Mouse (Mus musculus) adrenal gland, postnatal 10 days (tissue): ENCODE measurements around the gene Washc1. TPM values are rescaled to one million over a fixed set of nuclear protein-coding genes. Genes with fewer than 3 reads are reported as not detected.
"Not testable (repeated sequence)": the region's sequence is repeated elsewhere in the genome, so short reads cannot be mapped to it uniquely, and the experiment has no call there.

Source experiments
- DNase-seq: peaks from one replicate; pipeline ENCODE4 v3.0.0; 2021; ENCODE audit warnings: mixed read lengths
- long read RNA-seq, 2 experiments: library from polyadenylated mRNA; stranded (forward); transcript quantifications; one replicate each; pipeline ENCODE4 v2.0.0; 2021
- total RNA-seq, 2 experiments: library from RNA; stranded (reverse); gene quantifications; 2 replicates each; pipeline ENCODE4 v1.2.3; 2021

Gene Washc1
- 10 to 100 TPM; 28.5 to 35.5 TPM for total RNA-seq
- long read RNA-seq, experiment 1, transcript Washc1-201 (11 exons, 2,905 nt), result major isoform, 8 of 19 reads
- long read RNA-seq, experiment 1, partial matches to known transcripts, result 7 of 19 reads
- long read RNA-seq, experiment 1, other reads (novel, unspliced or antisense), result 1 of 19 reads
- long read RNA-seq, experiment 2, transcript Washc1-201 (11 exons, 2,905 nt), result major isoform, 5 of 14 reads
- long read RNA-seq, experiment 2, partial matches to known transcripts, result 3 of 14 reads
- long read RNA-seq, experiment 2, other reads (novel, unspliced or antisense), result 2 of 14 reads

DNA sequence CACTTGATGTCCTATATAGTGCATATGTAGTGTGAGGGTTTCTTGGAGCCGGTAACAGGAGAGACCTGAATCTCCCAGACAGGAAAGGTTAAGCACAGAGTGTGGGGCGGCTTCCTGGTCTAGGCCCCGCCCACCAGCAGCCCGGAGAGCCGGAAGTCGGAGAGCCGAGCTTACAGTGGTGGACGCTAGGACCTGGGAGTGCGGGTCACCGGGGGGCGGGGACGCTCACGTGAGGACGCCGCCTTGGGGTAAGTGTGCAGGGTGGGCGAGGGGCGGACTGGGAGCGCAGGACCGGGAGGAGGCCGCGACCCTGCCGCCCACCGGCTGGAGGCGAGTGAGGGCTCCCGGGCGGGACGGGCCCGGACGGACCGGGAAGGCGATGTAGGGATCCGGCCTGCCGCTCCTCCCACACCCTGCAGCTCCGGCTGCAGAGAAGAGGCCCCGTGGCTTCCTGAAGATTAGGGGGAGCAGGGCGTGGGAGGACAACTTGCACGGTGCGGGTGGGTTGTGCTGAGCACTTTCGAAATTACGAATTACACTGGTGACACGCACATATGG, at the start of gene Washc1:
Gene Washc1, plus strand, starts transcription at position 144 of the 558 bp plus-strand sequence.
- peak; percentile 93 for DNase-seq

DNA sequence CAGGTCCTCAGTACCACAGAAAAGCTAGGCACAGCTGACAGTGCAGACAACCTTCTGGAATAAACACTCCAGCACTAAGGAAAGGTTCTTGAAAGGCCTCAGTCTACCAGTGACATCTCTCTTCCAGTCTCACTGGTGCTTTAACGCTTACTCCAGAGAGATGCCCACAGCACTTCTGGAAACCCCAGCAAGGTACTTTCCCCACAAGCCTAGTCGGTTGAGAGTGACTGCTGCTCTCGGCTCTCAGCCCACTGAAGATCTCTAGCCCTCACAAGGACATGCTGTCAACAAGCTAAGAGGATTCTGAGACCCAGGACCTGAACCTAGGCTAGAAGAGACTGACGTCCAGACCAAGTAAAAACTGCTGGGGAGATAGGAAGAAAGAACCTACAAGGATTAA, 46.2 kb upstream of the Washc1 start:
- no peak for DNase-seq

DNA sequence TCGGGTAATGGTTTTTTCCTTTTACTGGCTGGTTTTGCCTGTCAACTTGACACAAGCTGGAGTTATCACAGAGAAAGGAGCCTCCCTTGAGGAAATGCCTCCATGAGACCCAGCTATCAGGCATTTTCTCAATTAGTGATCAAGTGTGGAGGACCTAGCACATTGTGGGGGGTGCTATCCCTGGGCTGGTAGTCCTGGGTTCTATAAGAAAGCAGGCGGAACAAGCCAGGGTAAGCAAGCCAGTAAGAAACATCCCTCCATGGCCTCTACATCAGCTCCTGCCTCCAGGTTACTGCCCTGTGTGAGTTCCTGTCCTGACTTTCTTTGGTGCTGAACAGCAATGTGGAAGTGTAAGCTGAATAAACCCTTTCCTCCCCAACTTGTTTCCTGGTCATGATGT, 42.3 kb upstream of the Washc1 start:
- not testable (repeated sequence) for DNase-seq

DNA sequence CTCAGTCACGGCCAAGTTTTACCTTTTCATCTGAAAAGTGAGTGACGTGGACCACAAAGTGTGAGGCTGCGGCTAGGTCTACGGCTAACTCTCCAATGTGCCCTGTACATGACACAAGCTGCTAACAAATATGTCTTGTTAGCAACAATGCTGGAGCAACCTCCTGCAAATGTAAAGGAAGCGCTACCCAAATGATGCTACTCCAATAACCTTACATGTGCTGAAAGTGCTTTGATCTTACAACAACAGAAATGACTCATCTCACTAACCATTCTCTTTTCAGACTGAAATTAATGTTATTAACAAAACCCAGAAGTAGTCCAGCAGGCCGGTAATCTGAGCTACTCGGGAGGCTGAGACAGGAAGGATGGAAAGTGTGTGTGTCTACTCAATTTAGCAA, 37.4 kb upstream of the Washc1 start:
- DNase-seq, result no peak

DNA sequence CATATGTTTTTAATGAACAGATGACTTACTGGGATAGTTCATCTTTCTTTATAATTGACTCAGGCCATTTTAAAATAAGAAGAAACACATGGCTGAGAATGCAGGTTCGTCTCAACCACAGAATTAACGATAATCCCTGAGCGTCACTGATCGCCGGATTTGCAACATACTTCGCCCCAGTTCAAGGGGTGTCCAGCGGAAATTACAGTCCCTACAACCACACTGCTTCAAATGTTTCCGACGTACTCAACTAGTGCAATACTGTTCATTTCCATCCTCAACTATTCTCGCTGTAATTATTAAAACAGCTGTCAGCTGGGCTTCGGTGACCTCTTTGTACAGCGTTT, 35.5 kb upstream of the Washc1 start:
- peak; percentile 11 for DNase-seq

DNA sequence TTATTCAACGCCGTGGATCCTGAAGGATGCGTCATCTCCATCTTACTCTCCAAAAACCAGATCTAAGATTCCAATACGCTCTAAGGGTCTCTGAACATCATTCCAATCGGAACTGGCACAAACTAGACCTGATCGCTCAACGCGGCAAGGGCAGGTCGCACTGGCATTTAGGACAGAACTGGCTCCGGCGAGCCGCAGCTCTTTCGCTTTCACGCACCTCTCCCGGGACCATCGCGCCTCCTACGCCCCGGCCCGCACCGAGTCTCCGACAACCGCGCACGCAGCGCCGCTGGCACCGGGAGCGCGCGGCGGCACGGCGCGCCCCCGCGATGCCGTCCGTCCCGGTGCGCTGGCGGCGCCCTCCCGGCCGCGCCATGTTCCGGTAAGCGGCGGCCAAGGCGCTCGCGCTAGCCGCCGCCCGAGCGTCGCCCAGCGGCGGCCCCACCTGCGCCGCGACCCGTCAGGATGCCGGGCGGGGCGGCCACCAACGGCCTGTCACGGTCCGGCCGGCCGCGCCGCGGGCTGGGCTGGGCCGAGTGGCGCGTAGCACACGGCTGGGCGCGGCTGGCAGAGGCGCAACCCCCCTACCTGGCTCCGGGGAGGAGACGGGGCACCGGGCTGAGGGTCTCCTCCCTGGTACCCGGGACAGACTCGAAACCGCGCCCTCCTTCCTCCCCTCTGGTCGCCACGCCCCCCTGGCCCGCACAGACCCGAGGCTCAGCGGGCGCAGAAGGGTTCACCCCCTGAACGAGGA, 35.0 kb upstream of the Washc1 start:
- peak; percentile 59 for DNase-seq

DNA sequence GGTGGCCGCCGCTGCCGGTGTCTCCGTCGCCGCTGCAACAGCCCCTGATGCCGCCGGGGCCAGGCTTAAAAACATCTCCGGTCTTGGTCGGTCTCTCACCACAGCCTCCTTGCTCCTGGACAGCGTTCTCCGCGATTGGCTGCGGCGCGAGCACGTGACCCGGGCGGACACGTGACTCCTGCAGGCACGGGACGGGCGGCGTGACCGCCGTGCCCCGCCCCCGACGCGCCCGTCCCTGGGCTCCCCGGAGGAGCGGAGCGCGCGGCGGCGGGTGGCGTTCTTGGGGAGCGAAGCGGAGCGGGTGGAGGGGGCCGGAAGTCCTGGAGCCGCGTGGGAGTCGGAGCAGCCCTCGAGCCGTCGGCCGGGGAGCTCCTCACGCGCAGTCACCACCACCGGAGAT, 34.4 kb upstream of the Washc1 start, which contains the start of gene Ankrd12:
Gene Ankrd12, minus strand, starts transcription at position 156 of the 400 bp plus-strand sequence.
- DNase-seq, result peak; percentile 98

DNA sequence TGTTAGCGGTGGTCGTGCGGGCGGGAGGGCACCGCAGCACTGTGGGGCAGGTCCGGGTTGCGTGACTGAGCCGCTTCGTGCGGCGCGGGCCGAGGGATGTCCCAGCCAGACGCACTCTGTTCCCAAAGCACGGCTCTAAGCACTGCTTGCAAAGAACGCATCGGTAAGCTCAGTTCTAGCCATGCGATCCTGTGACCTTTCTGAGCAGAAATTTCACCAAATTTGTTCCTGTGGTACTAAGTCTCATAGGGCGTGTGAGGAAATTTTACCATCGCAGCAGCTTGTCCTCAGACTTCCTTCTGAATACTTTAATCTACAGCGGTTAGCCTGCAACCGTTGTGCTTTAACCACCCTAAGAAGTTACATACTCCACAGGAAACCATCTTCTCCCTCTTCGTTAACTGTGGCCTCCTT, 33.9 kb upstream of the Washc1 start:
- DNase-seq, result no peak

DNA sequence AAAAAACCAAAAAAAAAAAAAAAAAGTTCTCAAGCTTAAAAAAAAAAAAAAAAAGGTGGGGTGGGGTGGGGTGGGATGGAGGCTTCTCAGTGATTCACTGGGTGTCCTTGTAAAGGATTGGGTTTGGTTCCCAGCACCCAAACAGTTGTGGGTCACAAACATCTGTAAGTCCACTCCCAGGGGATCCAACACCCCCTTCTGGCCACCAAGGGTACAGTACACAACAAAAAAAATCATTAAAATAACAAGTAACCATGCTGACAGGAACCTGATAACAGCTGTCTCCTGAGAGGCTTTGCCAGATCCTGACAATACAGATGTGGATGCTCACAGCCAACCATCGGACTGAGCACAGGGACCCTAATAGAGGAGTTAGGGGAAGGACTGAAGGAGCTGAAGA, 26.9 kb upstream of the Washc1 start:
- no peak for DNase-seq

DNA sequence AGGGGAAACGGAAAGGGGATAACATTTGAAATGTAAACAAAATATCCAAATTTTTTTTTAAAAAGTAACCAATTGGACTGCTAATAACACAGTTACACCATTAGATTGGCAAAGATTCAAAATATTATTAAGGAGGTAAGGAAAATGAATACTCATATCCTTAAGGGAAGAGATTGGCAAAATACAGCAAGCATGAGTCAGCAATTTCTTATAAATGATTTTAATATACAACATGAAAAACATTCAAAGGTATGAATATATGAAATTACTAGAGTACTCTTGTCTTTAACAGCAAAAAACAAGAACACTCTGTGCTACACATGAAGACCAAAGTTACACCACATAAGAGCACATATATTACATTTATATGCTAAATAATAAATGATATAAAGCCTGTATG, 26.3 kb upstream of the Washc1 start:
- DNase-seq, result no peak

DNA sequence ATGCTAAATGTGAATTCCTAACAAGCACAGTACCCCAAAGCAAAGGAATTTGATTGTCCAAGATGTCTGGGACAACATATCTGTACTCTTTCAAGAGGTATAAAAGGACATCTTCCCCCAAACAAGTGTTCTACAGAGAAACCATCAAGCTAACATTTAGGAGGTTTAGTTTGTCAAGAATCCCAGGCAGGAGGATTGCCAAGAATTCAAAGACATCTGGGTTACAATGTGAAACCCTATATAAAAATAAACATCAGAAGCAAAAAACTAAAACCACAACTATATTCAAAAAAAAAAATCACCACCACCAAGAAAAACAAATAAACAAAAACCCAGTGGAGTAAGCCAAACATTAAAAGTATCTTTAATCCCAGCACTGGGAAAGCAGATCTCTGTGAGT, 21.1 kb upstream of the Washc1 start:
- no peak for DNase-seq

DNA sequence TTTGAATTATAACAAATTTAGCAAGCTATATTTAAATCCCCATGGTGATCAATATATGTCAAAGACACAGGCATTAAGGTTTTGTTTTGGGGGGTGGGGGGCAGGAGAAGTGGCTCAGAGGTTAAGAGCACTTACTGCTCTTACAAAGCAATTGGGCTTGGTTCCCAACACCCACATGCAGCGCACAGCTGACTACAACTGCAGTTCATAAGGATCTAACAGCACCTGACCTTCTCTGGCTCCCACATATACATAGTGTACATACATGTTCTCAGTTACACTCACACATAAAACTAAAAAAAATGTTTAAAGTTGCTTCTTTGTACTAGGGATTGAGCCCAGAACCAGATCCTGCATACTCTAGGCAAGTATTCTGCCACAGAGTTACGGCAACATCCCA, 20.0 kb upstream of the Washc1 start:
- no peak for DNase-seq

DNA sequence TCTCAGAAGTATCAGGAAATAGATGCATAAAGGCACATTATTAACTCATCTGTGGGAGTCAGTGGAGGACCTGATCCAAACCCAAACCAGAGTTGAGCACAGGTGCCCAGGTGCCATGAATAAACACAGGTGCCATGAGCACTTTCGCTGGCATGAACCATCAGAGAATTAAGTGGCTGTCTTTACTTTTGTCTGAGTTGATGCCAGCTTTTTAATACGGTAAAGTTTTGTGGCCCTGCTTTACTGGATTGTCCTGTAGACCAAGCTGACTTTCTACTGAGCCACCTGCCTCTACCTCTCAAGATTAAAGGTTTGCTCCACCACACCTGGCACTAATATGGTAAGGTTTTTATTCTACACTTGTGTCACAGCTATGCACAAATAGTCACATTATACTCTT, 19.3 kb upstream of the Washc1 start:
- DNase-seq, result no peak

DNA sequence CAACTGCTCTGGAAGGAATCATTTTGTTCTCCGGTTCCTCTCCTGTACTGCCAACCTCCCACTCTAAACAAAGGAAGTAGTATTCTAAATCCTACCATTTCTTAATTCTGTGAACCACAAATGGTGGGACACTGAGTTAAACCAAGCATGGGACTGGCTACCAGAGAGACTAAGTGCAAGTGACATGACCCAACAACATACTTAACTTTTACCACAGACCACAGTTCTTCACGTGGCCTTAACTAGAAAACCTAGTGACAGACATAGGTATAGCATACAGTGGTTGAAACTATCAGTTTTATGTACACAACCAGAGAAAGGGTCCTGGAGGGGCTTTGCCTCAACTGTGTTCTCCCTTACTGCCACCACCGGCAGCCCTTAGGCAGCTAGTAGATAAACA, 18.7 kb upstream of the Washc1 start:
- no peak for DNase-seq

DNA sequence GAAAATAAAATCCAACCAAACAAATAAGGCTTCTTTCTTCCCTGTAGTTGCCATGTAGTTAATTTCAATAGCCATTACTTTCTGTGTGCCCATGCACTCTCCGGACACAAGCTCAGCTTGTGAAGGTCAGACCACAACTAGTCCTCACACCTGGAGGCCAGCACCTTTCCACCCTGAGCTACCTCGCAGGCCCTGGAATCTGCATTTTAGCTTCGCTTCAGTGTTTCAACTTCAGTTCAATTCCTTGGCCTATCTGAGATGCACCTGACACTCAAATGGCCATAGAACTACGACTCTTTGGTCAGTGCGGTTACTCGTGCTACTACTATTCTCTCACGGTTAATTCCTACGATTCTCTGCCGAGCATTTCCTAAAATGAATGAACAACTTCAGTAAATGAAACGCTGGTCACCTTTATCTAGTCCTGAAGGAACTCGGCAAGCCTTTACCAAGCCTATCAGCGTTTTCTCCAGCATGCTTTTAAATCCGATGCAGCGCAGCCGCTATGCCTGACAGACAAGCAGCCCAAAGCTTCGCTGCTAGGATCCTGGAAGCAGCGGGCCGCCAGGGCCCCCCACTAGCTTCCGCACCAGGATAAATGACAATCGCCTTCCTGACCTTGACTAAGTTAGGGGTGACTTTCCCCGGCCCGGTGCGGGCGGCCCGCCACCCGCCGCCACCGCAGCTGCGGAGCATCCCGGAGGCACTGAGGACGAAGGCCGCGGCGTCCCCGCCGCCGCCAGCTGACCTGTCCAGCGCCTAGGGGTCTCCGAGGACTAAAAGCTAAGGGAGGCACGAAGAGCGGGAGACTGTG, 10.6 kb upstream of the Washc1 start:
- no peak for DNase-seq

DNA sequence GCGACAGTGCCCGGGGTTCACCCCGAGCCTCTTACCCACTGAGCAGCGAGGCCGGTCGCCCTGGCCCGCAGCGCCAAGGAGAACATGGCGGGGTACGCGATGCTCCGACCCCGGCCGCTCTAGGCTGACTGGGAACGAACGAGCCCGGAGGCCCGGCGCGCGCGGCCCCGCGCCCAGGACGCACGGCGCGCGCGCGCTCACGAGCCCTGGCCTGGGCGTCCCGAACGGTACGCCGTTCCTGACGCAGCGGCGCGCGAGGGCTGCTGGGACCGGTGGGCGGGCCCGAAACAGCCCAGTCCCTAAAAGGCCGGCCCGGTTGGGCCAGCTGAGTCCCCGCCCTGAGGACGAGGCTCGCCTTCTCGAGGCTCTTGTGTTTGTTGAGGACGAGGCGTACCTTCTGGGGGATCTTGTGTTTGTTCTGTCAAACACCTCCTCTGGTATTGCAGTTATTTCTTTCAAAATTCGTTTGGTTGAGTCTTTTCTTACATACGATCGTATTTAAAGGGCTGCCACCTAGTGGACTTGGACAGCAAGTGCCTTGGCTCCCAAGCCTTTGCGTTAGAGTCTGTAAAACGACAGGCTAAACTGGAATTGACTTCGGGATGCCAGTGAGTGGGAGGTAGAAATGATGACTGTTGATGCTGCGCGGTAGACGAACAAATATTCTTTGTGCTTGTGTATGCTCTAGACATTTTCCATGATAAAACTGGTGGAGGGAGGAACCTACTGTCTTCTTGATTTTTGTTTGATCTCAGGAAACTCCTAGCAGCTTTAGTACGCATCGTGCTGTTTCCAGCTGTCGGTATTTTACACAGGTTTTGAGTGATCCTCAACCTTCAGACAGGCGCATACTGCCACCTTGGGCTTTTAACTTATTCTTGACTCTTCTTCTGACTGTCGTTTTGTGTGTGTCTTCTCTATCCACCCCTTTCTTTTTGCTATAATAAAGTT, 9.7 kb upstream of the Washc1 start, which contains the start of gene Ndufv2:
Gene Ndufv2, minus strand, starts transcription at position 180 of the 951 bp plus-strand sequence.
- peak; percentile 96 for DNase-seq

DNA sequence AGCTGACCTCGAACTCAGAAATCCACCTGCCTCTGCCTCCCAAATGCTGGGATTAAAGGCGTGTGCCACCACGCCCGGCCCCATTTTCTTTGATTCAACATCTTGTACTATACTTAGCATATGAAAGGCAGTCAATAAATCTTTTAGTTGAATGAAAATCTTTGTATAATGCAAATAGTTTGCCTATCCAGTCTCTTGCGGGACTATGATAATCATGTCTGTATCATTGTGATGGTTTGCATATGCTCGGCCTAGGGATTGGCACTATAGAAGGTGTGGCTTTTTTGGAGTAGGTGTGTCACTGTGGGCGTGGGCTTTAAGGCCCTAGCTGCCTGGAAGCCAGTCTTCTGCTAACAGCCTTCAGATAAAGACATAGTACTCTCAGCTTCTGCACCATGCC, 7.3 kb upstream of the Washc1 start:
- no peak for DNase-seq

DNA sequence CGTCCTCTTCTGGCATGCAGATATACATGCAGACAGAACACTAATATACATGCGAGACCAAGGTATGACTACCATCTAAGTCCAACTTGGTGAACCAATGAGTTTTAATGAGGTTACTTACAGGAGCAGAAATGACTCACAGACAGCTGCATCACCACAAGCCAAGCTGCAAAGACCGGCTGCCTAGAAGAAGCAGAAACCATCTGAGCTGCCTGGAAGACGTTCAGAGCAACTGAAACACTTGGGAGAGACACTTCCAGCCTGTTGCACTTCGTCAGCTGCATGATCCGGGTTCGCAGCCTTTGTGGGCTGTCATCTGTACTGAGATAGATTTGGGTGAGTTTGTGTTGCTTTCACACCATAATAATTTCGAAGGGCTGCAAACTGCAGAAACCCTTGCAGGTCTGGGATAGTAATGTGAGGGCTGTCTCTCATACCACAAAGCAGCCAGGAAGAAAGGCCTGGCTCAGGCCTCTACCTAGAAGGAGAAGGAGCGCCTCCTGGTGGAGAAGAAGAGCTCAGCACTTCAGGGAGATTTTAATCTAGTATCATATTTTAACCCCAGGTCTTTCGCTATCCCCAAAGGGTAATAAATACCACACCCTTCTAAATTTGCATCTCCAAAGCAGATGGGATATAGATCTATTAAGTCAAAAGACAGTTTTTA, 4.6 kb upstream of the Washc1 start:
- peak; percentile 80 for DNase-seq

DNA sequence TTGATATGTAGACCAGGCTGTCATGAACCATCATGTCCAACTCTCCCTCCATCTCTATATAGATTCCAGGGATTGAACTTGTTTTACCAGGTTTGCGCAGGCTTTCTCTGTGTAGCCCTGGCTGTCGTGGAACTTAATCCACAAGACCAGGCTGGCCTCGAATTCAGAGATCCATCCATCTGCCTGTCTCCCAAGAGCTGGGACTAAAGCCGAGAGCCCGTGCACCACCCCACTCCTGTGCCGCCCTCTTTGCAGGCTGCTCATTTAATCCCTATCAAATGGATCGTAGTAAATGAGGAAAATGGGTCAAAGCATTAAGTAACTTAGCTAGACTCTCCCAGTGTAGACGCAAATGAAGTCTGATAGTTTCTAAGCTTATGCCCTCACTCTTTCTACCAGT, 3.9 kb upstream of the Washc1 start:
- no peak for DNase-seq

DNA sequence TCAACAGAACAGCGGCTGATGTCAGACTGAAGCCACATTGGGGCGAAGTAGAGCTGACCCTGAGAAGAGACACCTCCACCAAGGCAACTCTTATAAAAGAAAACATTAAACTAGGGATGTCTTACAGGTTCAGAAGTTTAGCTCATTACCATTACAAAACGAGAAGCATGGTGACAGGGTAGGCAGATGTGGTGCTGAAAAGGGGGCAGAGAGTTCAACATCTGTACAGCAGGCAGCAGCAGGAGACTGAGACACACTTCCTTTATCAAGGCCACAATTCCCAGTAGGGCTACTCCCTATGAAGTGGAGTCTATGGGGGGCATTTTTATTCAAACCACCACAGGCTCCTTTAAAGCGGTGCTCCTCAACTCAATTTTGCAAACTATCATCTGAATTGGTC, 3.1 kb upstream of the Washc1 start:
- DNase-seq, result no peak

DNA sequence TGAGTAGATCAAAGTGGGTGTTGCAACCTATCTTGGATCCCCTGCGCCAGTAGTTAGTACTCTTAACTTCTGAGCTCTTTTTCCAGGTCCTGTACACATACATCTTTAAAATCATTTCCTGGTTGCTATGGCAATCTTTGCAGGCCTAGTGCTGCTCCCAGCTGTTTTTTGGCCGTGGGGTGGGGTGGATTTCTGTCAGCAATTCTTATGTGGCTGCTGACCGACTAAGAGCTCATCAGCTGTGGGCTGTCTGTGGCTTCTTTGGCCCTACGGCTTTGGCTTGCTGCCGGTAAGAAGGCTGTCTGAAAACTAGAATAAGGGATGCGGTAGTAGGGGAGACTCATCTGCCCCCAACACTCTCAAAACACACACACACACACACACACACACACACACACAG, 599 bp upstream of the Washc1 start:
- DNase-seq, result no peak
